Mouse (Mus musculus) cerebellum, adult 9-10 months (tissue): ENCODE data around the gene Meis3.

Experiments used
- DNase-seq: peaks from one replicate; pipeline ENCODE4 v3.0.0; 2022

Gene Meis3

GRCm38 (mm10) chr7:16213986-16214385 lies 39.1 kb downstream of the Meis3 start:
- no peak for DNase-seq

DNA sequence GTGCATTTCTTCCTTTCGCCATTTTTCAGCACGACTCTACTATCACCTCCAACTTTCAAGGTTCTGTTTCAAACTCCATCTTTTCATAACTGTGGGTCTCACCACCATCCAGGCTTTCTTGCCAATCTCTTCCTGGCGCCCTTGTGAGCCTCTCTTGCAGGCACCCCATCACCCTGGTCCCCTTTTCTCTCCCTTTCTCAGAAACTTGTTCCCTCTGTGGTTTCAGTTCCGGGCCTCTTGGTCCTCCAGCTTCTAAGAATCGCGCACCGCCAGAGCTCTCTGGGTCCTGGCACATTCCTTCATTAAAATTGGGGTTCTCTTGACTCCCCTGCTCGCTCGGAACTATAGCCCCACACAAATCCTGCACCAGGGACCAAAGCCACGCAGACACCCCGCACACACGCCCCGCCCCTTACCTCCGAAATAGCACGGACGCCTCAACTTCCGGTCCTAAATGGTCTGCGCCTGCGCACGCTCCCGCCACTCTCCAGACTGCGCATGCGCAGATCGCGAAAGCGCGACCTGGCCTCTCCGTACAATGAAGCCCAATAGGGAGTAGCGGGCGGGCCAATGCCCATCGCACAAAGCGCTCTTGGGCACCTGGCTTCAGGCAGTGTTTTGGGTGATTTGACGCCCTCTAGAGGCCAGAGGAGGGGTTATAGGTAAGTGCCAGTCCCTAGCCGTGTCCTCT lies 46.8 kb downstream of the Meis3 start, which contains the start of gene Dhx34:
TSS of gene Dhx34 (minus strand) at position 456 of the 691 bp plus-strand sequence.
- peak; percentile 97 for DNase-seq

DNA sequence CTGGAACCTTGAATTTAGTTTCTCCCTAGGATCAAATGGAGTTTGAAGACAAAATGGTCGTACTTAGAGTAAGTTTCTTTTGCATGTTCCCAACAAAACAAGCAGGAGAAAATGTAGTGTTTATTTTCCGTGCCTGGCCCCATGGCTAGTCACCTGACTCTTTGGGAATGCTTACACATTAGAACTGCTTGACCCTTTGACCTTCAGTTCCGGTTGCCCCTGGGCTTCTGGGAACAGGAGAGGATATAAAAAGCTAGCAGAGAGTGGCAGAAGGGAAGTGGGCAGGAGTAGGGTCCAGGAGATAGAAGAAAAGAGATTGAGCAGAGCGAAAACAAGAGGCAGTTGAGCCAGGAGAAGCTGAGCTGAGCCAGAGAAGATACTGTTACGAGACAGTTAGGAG lies 55.0 kb downstream of the Meis3 start:
- no peak for DNase-seq
